Mouse (Mus musculus): ENCODE measurements around the gene Pde6g. TPM values are rescaled to one million over a fixed set of nuclear protein-coding genes. Genes with fewer than 3 reads are reported as not detected.
A peak's percentile ranks its signal among the peaks of the same experiment; 100 is the strongest.

Gene Pde6g
- total RNA-seq (2021), result under 1 TPM in 1 of 2 experiments, not detected in 1; 0.39 TPM
- long read RNA-seq, experiment 1, result 0 reads
- long read RNA-seq, experiment 2, result 0 reads

- DNase-seq (ENCODE audit: low spot score in 2 of 2), result no peak
Observed at GRCm38 (mm10) chr11:120453306-120453705, at the start of gene Pde6g. Gene Pde6g, minus strand, starts transcription at chr11:120453500.

GRCm38 (mm10) chr11:120501701-120502100 lies 48.4 kb upstream of the Pde6g start:
- DNase-seq (ENCODE audit: low spot score in 2 of 2), result no peak

- DNase-seq (ENCODE audit: low spot score in 2 of 2), result no peak
Observed at GRCm38 (mm10) chr11:120501018-120501417, 47.7 kb upstream of the Pde6g start.

GRCm38 (mm10) chr11:120500357-120500756 lies 47.1 kb upstream of the Pde6g start:
- no peak for DNase-seq (ENCODE audit: low spot score in 2 of 2)

GRCm38 (mm10) chr11:120499894-120500293 lies 46.6 kb upstream of the Pde6g start:
- DNase-seq (ENCODE audit: low spot score in 2 of 2), result no peak

GRCm38 (mm10) chr11:120498891-120499290 lies 45.6 kb upstream of the Pde6g start:
- DNase-seq (ENCODE audit: low spot score in 2 of 2), result no peak

- DNase-seq (ENCODE audit: low spot score in 2 of 2), result no peak
Observed at GRCm38 (mm10) chr11:120498226-120498625, 44.9 kb upstream of the Pde6g start.

GRCm38 (mm10) chr11:120497436-120497835 lies 44.1 kb upstream of the Pde6g start:
- DNase-seq (ENCODE audit: low spot score in 2 of 2), result no peak

- no peak for DNase-seq (ENCODE audit: low spot score in 2 of 2)
Observed at GRCm38 (mm10) chr11:120493911-120494310, 40.6 kb upstream of the Pde6g start.

- no peak for DNase-seq (ENCODE audit: low spot score in 2 of 2)
Observed at GRCm38 (mm10) chr11:120493351-120493750, 40.1 kb upstream of the Pde6g start.

GRCm38 (mm10) chr11:120492878-120493203 lies 39.5 kb upstream of the Pde6g start:
- DNase-seq (ENCODE audit: low spot score in 2 of 2), result no peak

- DNase-seq (ENCODE audit: low spot score in 2 of 2), result no peak
Observed at GRCm38 (mm10) chr11:120492024-120492877, 39.0 kb upstream of the Pde6g start.

- peak; percentile 76 to 90 for DNase-seq (ENCODE audit: low spot score in 2 of 2)
Observed at GRCm38 (mm10) chr11:120491317-120492023, 38.2 kb upstream of the Pde6g start, which contains the start of gene Slc25a10. Gene Slc25a10, plus strand, starts transcription at chr11:120491840.

- DNase-seq (ENCODE audit: low spot score in 2 of 2), result no peak
Observed at GRCm38 (mm10) chr11:120490291-120491046, 37.2 kb upstream of the Pde6g start.

GRCm38 (mm10) chr11:120489054-120489761 lies 35.9 kb upstream of the Pde6g start:
- peak in 1 of 2 experiments; percentile 62 for DNase-seq (ENCODE audit: low spot score in 2 of 2)

- DNase-seq (ENCODE audit: low spot score in 2 of 2), result no peak
Observed at GRCm38 (mm10) chr11:120488516-120488915, 35.2 kb upstream of the Pde6g start.

- no peak for DNase-seq (ENCODE audit: low spot score in 2 of 2)
Observed at GRCm38 (mm10) chr11:120485251-120485650, 32.0 kb upstream of the Pde6g start.

- peak; percentile 72 to 88 for DNase-seq (ENCODE audit: low spot score in 2 of 2)
Observed at GRCm38 (mm10) chr11:120484265-120484981, 31.1 kb upstream of the Pde6g start, which contains the start of gene Mrpl12. Gene Mrpl12, plus strand, starts transcription at chr11:120484613.

GRCm38 (mm10) chr11:120483448-120483934 lies 30.2 kb upstream of the Pde6g start:
- no peak for DNase-seq (ENCODE audit: low spot score in 2 of 2)

GRCm38 (mm10) chr11:120472052-120472451 lies 18.8 kb upstream of the Pde6g start:
- DNase-seq (ENCODE audit: low spot score in 2 of 2), result no peak
